8 mouse cellular contexts compared by ENCODE assay signal in genomic region chr4:144960188-144960904, GRCm38 (mm10).
DNase-seq lines count a peak whose midpoint lies in the region; ATAC-seq and TF ChIP-seq lines count a peak whose summit lies in the region.

No protein-coding gene starts in this region.

- WGBS in intestine, embryonic 15.5 days: 56% methylated on average over 8 of the region's 8 CpGs
- WGBS in liver, postnatal 0 days (ENCODE audit: insufficient replicate concordance): 50% methylated on average over 8 of the region's 8 CpGs
- 65% methylated on average over 8 of the region's 8 CpGs for WGBS in hindbrain, embryonic 12.5 days

- DNase-seq in gastrocnemius, adult 18-20 months (ENCODE audit: low spot score): peak; percentile 77
- DNase-seq in gastrocnemius, postnatal 4 days (ENCODE audit: low spot score in 2 of 2): no peak
- peak; percentile 87 for DNase-seq in liver, postnatal 0 days
- DNase-seq in urinary bladder, postnatal 14 days (ENCODE audit: low spot score): peak; percentile 90
- DNase-seq in layer of hippocampus, postnatal 10 days (ENCODE audit: low spot score in 2 of 2): no peak
- DNase-seq in layer of hippocampus, adult 9-11 months: no peak

- no peak for TF ChIP-seq CTCF in liver, postnatal 0 days (IDR thresholded peaks at IDR 0.05; ENCODE audit: low read depth)

- H3K27me3 ChIP-seq in intestine, embryonic 15.5 days (replicated peaks): no peaks in the 10 kb centered on the region
- H3K27me3 ChIP-seq in liver, postnatal 0 days (ENCODE audit: insufficient read depth, low read length): no peaks in the 10 kb centered on the region
- no peaks in the 10 kb centered on the region for H3K27me3 ChIP-seq in hindbrain, embryonic 12.5 days

- H3K36me3 ChIP-seq in intestine, embryonic 15.5 days: no peaks in the 10 kb centered on the region
- H3K36me3 ChIP-seq in liver, postnatal 0 days (replicated peaks; ENCODE audit: insufficient read depth, low read length): no peaks in the 10 kb centered on the region
- H3K36me3 ChIP-seq in hindbrain, embryonic 12.5 days: no peaks in the 10 kb centered on the region

- H3K9me3 ChIP-seq in intestine, embryonic 15.5 days: no peaks in the 10 kb centered on the region
- no peaks in the 10 kb centered on the region for H3K9me3 ChIP-seq in liver, postnatal 0 days (ENCODE audit: low read length)
- no peaks in the 10 kb centered on the region for H3K9me3 ChIP-seq in hindbrain, embryonic 12.5 days (replicated peaks)

- H3K4me3 ChIP-seq in intestine, embryonic 15.5 days (replicated peaks): no peak overlapping the region
- H3K4me3 ChIP-seq in liver, postnatal 0 days (ENCODE audit: low read depth, low read length): no peak overlapping the region
- no peak overlapping the region for H3K4me3 ChIP-seq in hindbrain, embryonic 12.5 days

- H3K27ac ChIP-seq in intestine, embryonic 15.5 days: peak overlapping the region; percentile 69
- H3K27ac ChIP-seq in liver, postnatal 0 days (ENCODE audit: low read depth): peak overlapping the region; percentile 90
- no peak overlapping the region for H3K27ac ChIP-seq in hindbrain, embryonic 12.5 days

- H3K4me2 ChIP-seq in intestine, embryonic 15.5 days (replicated peaks): peak overlapping the region; percentile 14; the same call in 1 of the 2 replicates
- peak overlapping the region; percentile 38 for H3K4me2 ChIP-seq in liver, postnatal 0 days (ENCODE audit: low read depth, low read length)
- no peak overlapping the region for H3K4me2 ChIP-seq in hindbrain, embryonic 12.5 days (replicated peaks)

- peak; percentile 94 for TF ChIP-seq EP300 in liver, postnatal 0 days (IDR thresholded peaks at IDR 0.05; ENCODE audit: low read depth)

- H3K4me1 ChIP-seq in intestine, embryonic 15.5 days (replicated peaks): peaks cover 11% of the 10 kb centered on the region; the same call in 1 of the 2 replicates
- peaks cover 13% of the 10 kb centered on the region for H3K4me1 ChIP-seq in liver, postnatal 0 days (ENCODE audit: insufficient read depth)
- no peaks in the 10 kb centered on the region for H3K4me1 ChIP-seq in hindbrain, embryonic 12.5 days

- H3K9ac ChIP-seq in intestine, embryonic 15.5 days: no peak overlapping the region
- H3K9ac ChIP-seq in liver, postnatal 0 days (replicated peaks): no peak overlapping the region
- no peak overlapping the region for H3K9ac ChIP-seq in hindbrain, embryonic 12.5 days

- ATAC-seq in intestine, embryonic 15.5 days: peak; percentile 93
- ATAC-seq in liver, postnatal 0 days: peak; percentile 87
- ATAC-seq in hindbrain, embryonic 12.5 days (ENCODE audit: low FRiP score): no peak

Comparison
In these comparisons a context has a peak if more than half of its experiments do, and no peak if none do; other contexts are left out.
1. DNase-seq: peak in gastrocnemius, adult 18-20 months (single experiment), liver, postnatal 0 days (single experiment) and urinary bladder, postnatal 14 days (single experiment); none in gastrocnemius, postnatal 4 days (0 of 2), layer of hippocampus, postnatal 10 days (0 of 2) and layer of hippocampus, adult 9-11 months (single experiment).